Mouse (Mus musculus) small intestine, adult 2 months (tissue): ENCODE data around the gene Gcnt2. TPM values are rescaled to one million over a fixed set of nuclear protein-coding genes. Genes with fewer than 3 reads are reported as not detected.

Source experiments
- H3K27ac ChIP-seq: fragments of 200-500 bp; 2 replicates; pipeline ENCODE4 v1.5.1; 2012; ENCODE audit warnings: low read depth, low read length, control low read depth, inconsistent platforms; ENCODE audit not compliant: insufficient read depth
- H3K27me3 ChIP-seq: fragments of 200-500 bp; 2 replicates; pipeline ENCODE4 v1.6.1; 2012; ENCODE audit warnings: mild to moderate bottlenecking, moderate library complexity, low read length, inconsistent platforms; ENCODE audit not compliant: control insufficient read depth, insufficient read depth
- H3K36me3 ChIP-seq: fragments of 200-500 bp; 2 replicates; pipeline ENCODE4 v1.6.1; 2012; ENCODE audit warnings: mild to moderate bottlenecking, low read length, control low read depth, inconsistent platforms; ENCODE audit not compliant: control insufficient read depth, insufficient read depth
- H3K4me1 ChIP-seq: fragments of 200-500 bp; 2 replicates; pipeline ENCODE4 v1.6.1; 2012; ENCODE audit warnings: low read length, inconsistent platforms, mixed read lengths; ENCODE audit not compliant: control insufficient read depth, insufficient read depth, insufficient read length
- H3K4me3 ChIP-seq: fragments of 200-500 bp; 2 replicates; pipeline ENCODE4 v1.5.1; 2012; ENCODE audit warnings: low read depth, mild to moderate bottlenecking, control low read depth, inconsistent platforms, low read length, moderate library complexity
- CTCF ChIP-seq: fragments of 200-500 bp; IDR thresholded peaks from 2 replicates; pipeline ENCODE4 v1.5.1; 2012; ENCODE audit warnings: low read depth, mild to moderate bottlenecking, control low read depth, inconsistent platforms, low read length, moderate library complexity, mixed read lengths; ENCODE audit not compliant: insufficient replicate concordance, insufficient read length; ENCODE audit errors: extremely low read depth
- POLR2A ChIP-seq: fragments of 200-500 bp; IDR thresholded peaks from 2 replicates; pipeline ENCODE4 v1.6.1; 2012; ENCODE audit warnings: low read depth, mild to moderate bottlenecking, control low read depth, inconsistent platforms, low read length, moderate library complexity
- WGBS: fragments of 180-500 bp; shearing (Covaris S2); methylation state at CpG from one replicate; pipeline ENCODE4 v1.1.7; 2018; 5-methylcytosine and 5-hydroxymethylcytosine counted together
- polyA plus RNA-seq: library from polyadenylated mRNA; depleted of rRNA; stranded (reverse); fragments of >200 nt; gene quantifications from 2 replicates; pipeline ENCODE4 v1.2.3, GENCODE M21; 2012; rRNA removed

The Gcnt2 gene
- polyA plus RNA-seq, 1 experiment, result 3.8 TPM

DNA sequence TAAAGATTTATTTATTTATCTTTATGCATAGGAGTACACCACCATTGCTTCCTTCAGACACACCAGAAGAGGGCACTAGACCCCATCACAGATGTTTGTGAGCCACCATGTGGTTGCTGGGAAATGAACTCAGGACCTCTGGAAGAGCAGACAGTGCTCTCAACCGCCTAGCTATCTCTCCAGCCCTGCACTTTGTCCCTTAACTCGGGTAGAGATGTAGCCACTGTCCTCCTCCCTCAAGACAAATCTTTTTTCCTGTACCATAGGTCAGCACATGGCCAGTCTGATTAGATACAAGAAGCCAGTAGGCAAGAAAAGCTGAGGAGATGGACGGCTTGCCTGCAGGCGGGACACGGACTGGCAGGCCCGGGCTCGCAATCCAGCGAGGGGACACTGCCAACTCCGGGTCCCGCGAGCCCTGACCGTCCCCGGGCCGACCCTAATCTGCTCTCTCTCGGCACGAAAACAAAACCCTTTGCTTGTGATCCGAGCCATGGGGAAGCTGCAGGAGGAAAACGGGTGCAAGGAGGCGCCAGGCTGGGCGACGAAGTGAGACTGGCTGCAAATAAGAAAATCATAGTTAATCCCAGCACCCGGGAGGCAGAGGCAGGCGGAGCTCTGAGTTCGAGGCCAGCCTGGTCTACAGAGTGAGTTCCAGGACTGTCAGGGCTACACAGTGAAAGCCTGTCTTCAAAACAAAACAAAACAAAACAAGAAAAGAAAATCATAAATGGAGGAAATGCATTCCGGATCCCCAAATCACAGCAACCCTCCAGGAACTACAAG is 140.8 kb downstream of the Gcnt2 start:
- peak overlapping the region; percentile 75 for H3K4me3 ChIP-seq
- no peaks in the 10 kb centered on the region for H3K27me3 ChIP-seq
- H3K4me1 ChIP-seq, result peaks cover 2% of the 10 kb centered on the region; the same call in 1 of the 2 replicates
- H3K27ac ChIP-seq, result peak overlapping the region; percentile 100
- TF ChIP-seq POLR2A (no peak), CTCF (peak; percentile 18; the same call in 1 of the 2 replicates)
- under 1% methylated on average over 25 of the region's 25 CpGs for WGBS
- peaks cover 5% of the 10 kb centered on the region for H3K36me3 ChIP-seq

DNA sequence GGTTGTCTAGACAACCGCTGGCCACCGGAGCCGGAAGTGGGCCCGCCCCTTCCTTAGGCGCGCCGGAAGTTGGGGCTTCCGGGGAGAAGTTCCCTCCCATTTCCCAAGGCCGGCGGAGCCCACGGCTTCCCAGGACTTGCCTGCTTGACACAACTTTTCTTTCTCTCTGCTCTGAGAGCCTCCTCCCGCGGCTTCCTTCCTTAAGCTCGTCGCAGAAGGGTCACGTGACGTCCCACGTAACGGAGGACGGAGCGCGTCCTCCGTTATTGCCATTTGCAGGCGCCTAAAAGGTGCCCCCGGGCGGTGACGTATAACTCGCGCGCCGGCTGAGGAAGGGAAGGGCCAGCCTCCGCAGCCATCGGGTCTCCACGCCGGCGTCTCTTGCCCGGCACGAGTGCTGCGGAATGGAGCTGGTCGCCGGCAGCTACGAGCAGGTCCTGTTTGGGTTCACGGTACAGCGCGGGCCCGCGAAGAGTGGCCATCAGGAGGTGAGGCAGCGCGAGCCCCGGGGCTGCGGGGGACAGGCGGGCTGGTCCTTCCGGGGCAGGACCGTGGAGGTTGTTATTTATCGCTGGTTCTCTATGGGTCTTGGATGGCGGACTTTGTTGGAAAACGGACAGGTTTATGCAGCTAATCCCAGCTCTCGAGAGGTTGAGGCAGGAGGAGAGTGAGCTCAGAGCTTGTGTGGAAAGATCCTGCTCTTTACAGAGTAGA is 141.5 kb downstream of the Gcnt2 start, which contains the start of gene Pak1ip1:
TSS of gene Pak1ip1 (plus strand) at position 98 of the 714 bp plus-strand sequence.
- Histone ChIP-seq H3K4me1 (peaks cover 6% of the 10 kb centered on the region; the same call in 1 of the 2 replicates), H3K27me3 (no peaks in the 10 kb centered on the region), H3K4me3 (peak within 1 kb of the TSS; percentile 75), H3K36me3 (peaks cover 10% of the 10 kb centered on the region), H3K27ac (peak within 1 kb of the TSS; percentile 100)
- TF ChIP-seq CTCF, result no peak
- no peak for TF ChIP-seq POLR2A
- under 1% methylated on average over 58 of the region's 58 CpGs for WGBS

DNA sequence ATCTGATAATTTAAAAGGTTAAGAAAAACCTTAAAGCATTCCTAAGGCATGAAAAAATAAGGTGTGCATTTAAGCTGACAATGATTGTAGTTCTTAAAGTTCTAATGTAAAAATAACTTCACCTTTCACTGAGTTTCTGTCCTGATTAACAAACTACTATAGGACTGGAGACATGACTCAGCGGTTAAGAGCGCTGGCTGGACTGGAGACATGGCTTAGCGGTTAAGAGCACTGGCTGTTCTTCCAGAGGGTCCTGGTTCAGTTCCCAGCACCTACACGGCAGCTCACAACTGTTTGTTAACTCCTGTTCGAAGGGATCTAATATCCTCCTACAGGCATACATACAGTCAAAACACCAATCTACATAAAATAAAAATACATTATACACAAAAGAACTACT is 142.4 kb downstream of the Gcnt2 start:
- Histone ChIP-seq H3K27me3 (no peaks in the 10 kb centered on the region), H3K4me1 (peaks cover 9% of the 10 kb centered on the region; the same call in 1 of the 2 replicates), H3K4me3 (no peak overlapping the region; the same call in 1 of the 2 replicates), H3K36me3 (peaks cover 10% of the 10 kb centered on the region), H3K27ac (no peak overlapping the region)
- TF ChIP-seq CTCF, result no peak
- TF ChIP-seq POLR2A, result no peak
- WGBS, result 79% methylated on average over 5 of the region's 5 CpGs

DNA sequence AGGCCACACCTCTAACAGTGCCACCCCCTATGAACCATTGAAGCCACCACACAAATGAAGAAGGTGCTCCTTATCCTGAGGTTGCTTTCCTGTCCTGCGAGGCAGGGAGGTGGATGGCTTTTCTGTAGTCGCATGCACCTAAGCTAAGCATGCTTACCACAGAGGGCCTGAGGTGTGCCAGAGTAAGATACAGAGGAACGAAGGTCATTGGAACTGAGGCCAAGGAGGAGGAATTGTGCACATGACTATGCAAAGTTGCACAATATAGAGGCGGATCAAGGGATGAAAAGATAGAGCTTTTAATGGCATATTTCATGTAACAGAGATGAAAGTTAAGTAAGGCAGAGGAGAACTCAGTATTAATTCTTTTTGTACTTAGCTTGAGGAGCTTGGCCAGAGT is 146.7 kb downstream of the Gcnt2 start:
- H3K36me3 ChIP-seq, result peaks cover 46% of the 10 kb centered on the region
- no peak for TF ChIP-seq POLR2A
- no peak for TF ChIP-seq CTCF
- 0 out of 2 replicates have a peak overlapping the region, but pooled peaks have one; percentile 13 for H3K27ac ChIP-seq
- 36% methylated on average over 4 of the region's 4 CpGs for WGBS
- no peak overlapping the region for H3K4me3 ChIP-seq
- H3K4me1 ChIP-seq, result peaks cover 10% of the 10 kb centered on the region; the same call in 1 of the 2 replicates
- no peaks in the 10 kb centered on the region for H3K27me3 ChIP-seq

DNA sequence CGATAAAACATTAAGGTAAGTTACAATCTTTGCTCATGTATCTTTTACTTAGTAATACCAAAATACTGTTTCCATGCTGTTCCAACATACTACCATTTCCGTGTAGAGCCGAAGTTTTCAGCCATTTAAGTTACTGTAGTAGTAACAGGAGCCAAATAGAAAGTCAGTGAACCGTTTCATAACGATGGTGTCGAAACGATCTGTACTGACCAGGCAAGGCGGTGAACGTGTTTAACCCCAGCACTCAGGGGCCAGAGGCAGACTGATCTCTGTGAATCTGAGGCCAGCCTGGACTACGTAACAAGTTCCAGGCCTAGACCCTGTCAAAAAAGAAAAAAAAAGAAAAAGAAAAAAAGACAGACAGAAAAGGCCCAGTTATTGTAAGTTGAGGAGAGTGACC is 148.7 kb downstream of the Gcnt2 start:
- H3K36me3 ChIP-seq, result peaks cover 63% of the 10 kb centered on the region
- no peaks in the 10 kb centered on the region for H3K27me3 ChIP-seq
- peaks cover 10% of the 10 kb centered on the region; the same call in 1 of the 2 replicates for H3K4me1 ChIP-seq
- no peak for TF ChIP-seq POLR2A
- TF ChIP-seq CTCF, result no peak
- WGBS, result 95% methylated on average over 10 of the region's 10 CpGs
- H3K4me3 ChIP-seq, result no peak overlapping the region
- H3K27ac ChIP-seq, result no peak overlapping the region

DNA sequence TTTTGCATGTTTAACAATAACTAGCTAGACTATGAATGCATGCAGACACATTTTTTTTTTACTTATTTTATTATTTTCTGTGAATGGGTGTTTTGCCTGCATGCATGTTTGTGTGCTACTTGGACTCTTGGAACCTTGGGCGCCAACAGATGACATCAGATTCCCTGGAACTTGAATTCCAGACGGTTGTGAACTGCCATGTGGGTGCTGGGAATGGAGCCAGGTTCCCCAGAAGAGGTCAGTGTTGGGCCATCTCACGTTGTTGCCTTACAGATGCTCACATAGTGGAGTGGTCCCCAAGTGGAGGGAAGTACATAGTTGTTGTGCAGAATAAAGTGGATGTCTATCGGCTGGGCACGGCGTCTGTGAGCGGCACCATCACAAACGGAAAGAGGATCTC is 149.4 kb downstream of the Gcnt2 start:
- Histone ChIP-seq H3K4me1 (peaks cover 10% of the 10 kb centered on the region; the same call in 1 of the 2 replicates), H3K36me3 (peaks cover 64% of the 10 kb centered on the region), H3K27me3 (no peaks in the 10 kb centered on the region), H3K27ac (no peak overlapping the region), H3K4me3 (no peak overlapping the region)
- TF ChIP-seq CTCF (no peak), POLR2A (no peak)
- 77% methylated on average over 8 of the region's 8 CpGs for WGBS

Other genes with a start within 250 kb of the Gcnt2 start
- gene Tfap2a, start 121.4 kb upstream of the Gcnt2 start, polyA plus RNA-seq, result 0.04 TPM in 1 of 2 replicates, not detected in the other
- gene Pak1ip1, start 141.3 kb downstream of the Gcnt2 start, polyA plus RNA-seq, result 19.2 and 31.5 TPM in 2 replicates
- gene Tmem14c, start 156.5 kb downstream of the Gcnt2 start, polyA plus RNA-seq, result 64.4 and 79.0 TPM in 2 replicates
- gene Mak, start 220.0 kb downstream of the Gcnt2 start, polyA plus RNA-seq, result 0.01 TPM in 1 of 2 replicates, not detected in the other